Mouse (Mus musculus): ENCODE results near the gene Coro1b. TPM values are rescaled to one million over a fixed set of nuclear protein-coding genes. Genes with fewer than 3 reads are reported as not detected.

The Coro1b gene
- polyA plus RNA-seq, 1 experiment from 2014 or later = 134 TPM

- ATAC-seq (no peak), DNase-seq (ENCODE audit: low spot score) (no peak)
- Histone ChIP-seq H3K4me3 (ENCODE audit: low read depth, low read length) (no peak overlapping the region), H3K4me2 (ENCODE audit: low read length) (no peak overlapping the region), H3K4me1 (ENCODE audit: control insufficient read depth, insufficient read depth, low read length) (no peaks in the 10 kb centered on the region), H3K9me3 (replicated peaks; ENCODE audit: control insufficient read depth, low read length) (no peaks in the 10 kb centered on the region), H3K27ac (ENCODE audit: low read depth, low read length) (no peak overlapping the region), H3K9ac (ENCODE audit: low read length) (no peak overlapping the region), H3K36me3 (ENCODE audit: control insufficient read depth, insufficient read depth, low read length) (peaks cover 76% of the 10 kb centered on the region), H3K27me3 (replicated peaks; ENCODE audit: control insufficient read depth, insufficient read depth, low read length) (no peaks in the 10 kb centered on the region)
- WGBS = 63% methylated on average over 6 of the region's 6 CpGs
These were observed 7.0 kb downstream of the Coro1b start for GRCm38 (mm10) chr19:4155223-4156072.

- no peaks in the 10 kb centered on the region for H3K27me3 ChIP-seq (replicated peaks; ENCODE audit: control insufficient read depth, insufficient read depth, low read length)
- 72% methylated on average over 20 of the region's 20 CpGs for WGBS
- H3K36me3 ChIP-seq (ENCODE audit: control insufficient read depth, insufficient read depth, low read length) = peaks cover 75% of the 10 kb centered on the region
- ATAC-seq (no peak), DNase-seq (ENCODE audit: low spot score) (no peak)
- H3K9ac ChIP-seq (ENCODE audit: low read length) = no peak overlapping the region
- no peak overlapping the region for H3K4me3 ChIP-seq (ENCODE audit: low read depth, low read length)
- no peak overlapping the region for H3K27ac ChIP-seq (ENCODE audit: low read depth, low read length)
- H3K4me2 ChIP-seq (ENCODE audit: low read length) = no peak overlapping the region
- H3K9me3 ChIP-seq (replicated peaks; ENCODE audit: control insufficient read depth, low read length) = no peaks in the 10 kb centered on the region
- H3K4me1 ChIP-seq (ENCODE audit: control insufficient read depth, insufficient read depth, low read length) = no peaks in the 10 kb centered on the region
These were observed 7.7 kb downstream of the Coro1b start for GRCm38 (mm10) chr19:4156073-4156579.

- H3K4me3 ChIP-seq (ENCODE audit: low read depth, low read length) = no peak overlapping the region
- 88% methylated on average over 12 of the region's 12 CpGs for WGBS
- no peaks in the 10 kb centered on the region for H3K27me3 ChIP-seq (replicated peaks; ENCODE audit: control insufficient read depth, insufficient read depth, low read length)
- H3K27ac ChIP-seq (ENCODE audit: low read depth, low read length) = no peak overlapping the region
- DNase-seq (ENCODE audit: low spot score) = no peak
- no peaks in the 10 kb centered on the region for H3K9me3 ChIP-seq (replicated peaks; ENCODE audit: control insufficient read depth, low read length)
- ATAC-seq = no peak
- H3K4me1 ChIP-seq (ENCODE audit: control insufficient read depth, insufficient read depth, low read length) = no peaks in the 10 kb centered on the region
- no peak overlapping the region for H3K4me2 ChIP-seq (ENCODE audit: low read length)
- peaks cover 74% of the 10 kb centered on the region for H3K36me3 ChIP-seq (ENCODE audit: control insufficient read depth, insufficient read depth, low read length)
- H3K9ac ChIP-seq (ENCODE audit: low read length) = no peak overlapping the region
These were observed 8.4 kb downstream of the Coro1b start for GRCm38 (mm10) chr19:4156771-4157170.

GRCm38 (mm10) chr19:4159049-4159448 is 10.6 kb downstream of the Coro1b start:
- 95% methylated on average over 8 of the region's 8 CpGs for WGBS
- H3K4me3 ChIP-seq (ENCODE audit: low read depth, low read length) = no peak overlapping the region
- DNase-seq (ENCODE audit: low spot score) (no peak), ATAC-seq (no peak)
- H3K4me1 ChIP-seq (ENCODE audit: control insufficient read depth, insufficient read depth, low read length) = peaks cover 10% of the 10 kb centered on the region
- H3K27ac ChIP-seq (ENCODE audit: low read depth, low read length) = no peak overlapping the region
- H3K4me2 ChIP-seq (ENCODE audit: low read length) = no peak overlapping the region
- no peak overlapping the region for H3K9ac ChIP-seq (ENCODE audit: low read length)
- H3K36me3 ChIP-seq (ENCODE audit: control insufficient read depth, insufficient read depth, low read length) = peaks cover 56% of the 10 kb centered on the region
- no peaks in the 10 kb centered on the region for H3K9me3 ChIP-seq (replicated peaks; ENCODE audit: control insufficient read depth, low read length)
- no peaks in the 10 kb centered on the region for H3K27me3 ChIP-seq (replicated peaks; ENCODE audit: control insufficient read depth, insufficient read depth, low read length)

- Histone ChIP-seq H3K27ac (ENCODE audit: low read depth, low read length) (peak within 1 kb of the TSS; percentile 80), H3K27me3 (replicated peaks; ENCODE audit: control insufficient read depth, insufficient read depth, low read length) (no peaks in the 10 kb centered on the region), H3K36me3 (ENCODE audit: control insufficient read depth, insufficient read depth, low read length) (peaks cover 31% of the 10 kb centered on the region), H3K9me3 (replicated peaks; ENCODE audit: control insufficient read depth, low read length) (no peaks in the 10 kb centered on the region), H3K4me2 (ENCODE audit: low read length) (peak within 1 kb of the TSS; percentile 97), H3K9ac (ENCODE audit: low read length) (peak within 1 kb of the TSS; percentile 74), H3K4me3 (ENCODE audit: low read depth, low read length) (peak within 1 kb of the TSS; percentile 68), H3K4me1 (ENCODE audit: control insufficient read depth, insufficient read depth, low read length) (peaks cover 10% of the 10 kb centered on the region)
- DNase-seq (ENCODE audit: low spot score) = peak; percentile 99
- ATAC-seq = peak; percentile 95
- WGBS = 6% methylated on average over 42 of the region's 42 CpGs
These were observed 14.5 kb downstream of the Coro1b start, which contains the start of gene Rps6kb2 for GRCm38 (mm10) chr19:4162646-4163542. TSS of gene Rps6kb2 (minus strand) at chr19:4163354.

GRCm38 (mm10) chr19:4163543-4163887 is 15.1 kb downstream of the Coro1b start:
- H3K4me2 ChIP-seq (ENCODE audit: low read length) = peak overlapping the region; percentile 97
- H3K4me1 ChIP-seq (ENCODE audit: control insufficient read depth, insufficient read depth, low read length) = peaks cover 10% of the 10 kb centered on the region
- peak; percentile 30; the same call in 1 of the 2 replicates for ATAC-seq
- H3K9me3 ChIP-seq (replicated peaks; ENCODE audit: control insufficient read depth, low read length) = no peaks in the 10 kb centered on the region
- H3K9ac ChIP-seq (ENCODE audit: low read length) = peak overlapping the region; percentile 74
- no peak for DNase-seq (ENCODE audit: low spot score)
- 31% methylated on average over 4 of the region's 4 CpGs for WGBS
- peak overlapping the region; percentile 80 for H3K27ac ChIP-seq (ENCODE audit: low read depth, low read length)
- peak overlapping the region; percentile 68 for H3K4me3 ChIP-seq (ENCODE audit: low read depth, low read length)
- no peaks in the 10 kb centered on the region for H3K27me3 ChIP-seq (replicated peaks; ENCODE audit: control insufficient read depth, insufficient read depth, low read length)
- H3K36me3 ChIP-seq (ENCODE audit: control insufficient read depth, insufficient read depth, low read length) = peaks cover 25% of the 10 kb centered on the region

GRCm38 (mm10) chr19:4164100-4164499 is 15.7 kb downstream of the Coro1b start:
- Histone ChIP-seq H3K9me3 (replicated peaks; ENCODE audit: control insufficient read depth, low read length) (no peaks in the 10 kb centered on the region), H3K36me3 (ENCODE audit: control insufficient read depth, insufficient read depth, low read length) (peaks cover 19% of the 10 kb centered on the region), H3K4me2 (ENCODE audit: low read length) (no peak overlapping the region), H3K27me3 (replicated peaks; ENCODE audit: control insufficient read depth, insufficient read depth, low read length) (no peaks in the 10 kb centered on the region), H3K4me1 (ENCODE audit: control insufficient read depth, insufficient read depth, low read length) (peaks cover 10% of the 10 kb centered on the region), H3K4me3 (ENCODE audit: low read depth, low read length) (no peak overlapping the region), H3K9ac (ENCODE audit: low read length) (no peak overlapping the region), H3K27ac (ENCODE audit: low read depth, low read length) (no peak overlapping the region)
- ATAC-seq = no peak
- WGBS = 81% methylated on average over 3 of the region's 3 CpGs
- DNase-seq (ENCODE audit: low spot score) = no peak

- H3K36me3 ChIP-seq (ENCODE audit: control insufficient read depth, insufficient read depth, low read length) = peaks cover 14% of the 10 kb centered on the region
- no peaks in the 10 kb centered on the region for H3K9me3 ChIP-seq (replicated peaks; ENCODE audit: control insufficient read depth, low read length)
- ATAC-seq = no peak
- no peak overlapping the region for H3K9ac ChIP-seq (ENCODE audit: low read length)
- H3K27ac ChIP-seq (ENCODE audit: low read depth, low read length) = no peak overlapping the region
- H3K27me3 ChIP-seq (replicated peaks; ENCODE audit: control insufficient read depth, insufficient read depth, low read length) = no peaks in the 10 kb centered on the region
- H3K4me2 ChIP-seq (ENCODE audit: low read length) = no peak overlapping the region
- H3K4me3 ChIP-seq (ENCODE audit: low read depth, low read length) = no peak overlapping the region
- WGBS = 85% methylated on average over 2 of the region's 2 CpGs
- peaks cover 10% of the 10 kb centered on the region for H3K4me1 ChIP-seq (ENCODE audit: control insufficient read depth, insufficient read depth, low read length)
- no peak for DNase-seq (ENCODE audit: low spot score)
These were observed 16.3 kb downstream of the Coro1b start for GRCm38 (mm10) chr19:4164721-4165120.

Measured in forebrain, embryonic 14.5 days (tissue).